Mouse (Mus musculus): ENCODE measurements around the gene Scg2. TPM values are rescaled to one million over a fixed set of nuclear protein-coding genes. Genes with fewer than 3 reads are reported as not detected.
A peak's percentile ranks its signal among the peaks of the same experiment; 100 is the strongest.

The Scg2 gene
- polyA plus RNA-seq (2015; fragmentation: Nextera tagmentation; extraction: Ambion mirVana), result 0.16 and 0.30 TPM in 2 replicates

GRCm38 (mm10) chr1:79439609-79440308 is at the start of gene Scg2:
Gene Scg2, minus strand, starts transcription at chr1:79440120.
- H3K27me3 ChIP-seq, result no peaks in the 10 kb centered on the region
- H3K36me3 ChIP-seq, result no peaks in the 10 kb centered on the region
- no peaks in the 10 kb centered on the region for H3K4me1 ChIP-seq (replicated peaks)
- ATAC-seq (ENCODE audit: low read depth) (no peak), DNase-seq (peak; percentile 23)
- H3K9me3 ChIP-seq (replicated peaks), result no peaks in the 10 kb centered on the region
- H3K9ac ChIP-seq, result no peak within 1 kb of the TSS
- H3K4me2 ChIP-seq, result no peak within 1 kb of the TSS
- H3K4me3 ChIP-seq (replicated peaks), result no peak within 1 kb of the TSS
- 14% methylated on average over 22 of the region's 22 CpGs for WGBS (ENCODE audit: insufficient replicate concordance)
- no peak within 1 kb of the TSS for H3K27ac ChIP-seq

GRCm38 (mm10) chr1:79485546-79485945 is 45.6 kb upstream of the Scg2 start:
- Histone ChIP-seq H3K27ac (no peak overlapping the region), H3K36me3 (no peaks in the 10 kb centered on the region), H3K4me3 (replicated peaks) (no peak overlapping the region), H3K27me3 (no peaks in the 10 kb centered on the region), H3K9me3 (replicated peaks) (no peaks in the 10 kb centered on the region), H3K4me2 (no peak overlapping the region), H3K9ac (no peak overlapping the region), H3K4me1 (replicated peaks) (no peaks in the 10 kb centered on the region)
- ATAC-seq (ENCODE audit: low read depth), result no peak
- DNase-seq, result no peak
- 73% methylated on average over 6 of the region's 6 CpGs for WGBS (ENCODE audit: insufficient replicate concordance)

GRCm38 (mm10) chr1:79470856-79471255 is 30.9 kb upstream of the Scg2 start:
- Histone ChIP-seq H3K4me2 (no peak overlapping the region), H3K36me3 (no peaks in the 10 kb centered on the region), H3K27ac (no peak overlapping the region), H3K9ac (no peak overlapping the region), H3K4me3 (replicated peaks) (no peak overlapping the region), H3K27me3 (no peaks in the 10 kb centered on the region), H3K9me3 (replicated peaks) (no peaks in the 10 kb centered on the region), H3K4me1 (replicated peaks) (no peaks in the 10 kb centered on the region)
- DNase-seq, result no peak
- ATAC-seq (ENCODE audit: low read depth), result no peak
- 40% methylated on average over 2 of the region's 2 CpGs for WGBS (ENCODE audit: insufficient replicate concordance)

- H3K9ac ChIP-seq, result no peak overlapping the region
- DNase-seq, result no peak
- H3K36me3 ChIP-seq, result no peaks in the 10 kb centered on the region
- ATAC-seq (ENCODE audit: low read depth), result no peak
- no peaks in the 10 kb centered on the region for H3K4me1 ChIP-seq (replicated peaks)
- H3K27me3 ChIP-seq, result no peaks in the 10 kb centered on the region
- H3K27ac ChIP-seq, result no peak overlapping the region
- H3K9me3 ChIP-seq (replicated peaks), result no peaks in the 10 kb centered on the region
- no peak overlapping the region for H3K4me3 ChIP-seq (replicated peaks)
- WGBS (ENCODE audit: insufficient replicate concordance), result 76% methylated on average over 5 of the region's 5 CpGs
- no peak overlapping the region for H3K4me2 ChIP-seq
Measured at GRCm38 (mm10) chr1:79469871-79470270, 30.0 kb upstream of the Scg2 start.

- no peaks in the 10 kb centered on the region for H3K36me3 ChIP-seq
- no peak overlapping the region for H3K4me2 ChIP-seq
- no peaks in the 10 kb centered on the region for H3K9me3 ChIP-seq (replicated peaks)
- 0 out of 2 replicates have a peak overlapping the region, but pooled peaks have one; percentile 23 for H3K27ac ChIP-seq
- H3K27me3 ChIP-seq, result no peaks in the 10 kb centered on the region
- WGBS (ENCODE audit: insufficient replicate concordance), result 46% methylated on average over 3 of the region's 3 CpGs
- H3K4me3 ChIP-seq (replicated peaks), result no peak overlapping the region
- H3K4me1 ChIP-seq (replicated peaks), result no peaks in the 10 kb centered on the region
- DNase-seq (no peak), ATAC-seq (ENCODE audit: low read depth) (peak; percentile 87)
- no peak overlapping the region for H3K9ac ChIP-seq
Measured at GRCm38 (mm10) chr1:79466585-79466984, 26.7 kb upstream of the Scg2 start.

GRCm38 (mm10) chr1:79458558-79458957 is 18.6 kb upstream of the Scg2 start:
- DNase-seq (no peak), ATAC-seq (ENCODE audit: low read depth) (no peak)
- no peak overlapping the region for H3K4me3 ChIP-seq (replicated peaks)
- H3K9ac ChIP-seq, result no peak overlapping the region
- no peaks in the 10 kb centered on the region for H3K9me3 ChIP-seq (replicated peaks)
- no peaks in the 10 kb centered on the region for H3K36me3 ChIP-seq
- H3K4me1 ChIP-seq (replicated peaks), result no peaks in the 10 kb centered on the region
- no peak overlapping the region for H3K4me2 ChIP-seq
- no peaks in the 10 kb centered on the region for H3K27me3 ChIP-seq
- H3K27ac ChIP-seq, result no peak overlapping the region
- 43% methylated on average over 5 of the region's 5 CpGs for WGBS (ENCODE audit: insufficient replicate concordance)

- Histone ChIP-seq H3K36me3 (no peaks in the 10 kb centered on the region), H3K9me3 (replicated peaks) (no peaks in the 10 kb centered on the region), H3K4me3 (replicated peaks) (no peak overlapping the region), H3K9ac (no peak overlapping the region), H3K4me1 (replicated peaks) (no peaks in the 10 kb centered on the region), H3K4me2 (no peak overlapping the region), H3K27ac (no peak overlapping the region), H3K27me3 (no peaks in the 10 kb centered on the region)
- DNase-seq (no peak), ATAC-seq (ENCODE audit: low read depth) (no peak)
- WGBS (ENCODE audit: insufficient replicate concordance), result 18% methylated on average over 4 of the region's 4 CpGs
Measured at GRCm38 (mm10) chr1:79454164-79454563, 14.2 kb upstream of the Scg2 start.

GRCm38 (mm10) chr1:79452339-79452738 is 12.4 kb upstream of the Scg2 start:
- Histone ChIP-seq H3K4me2 (no peak overlapping the region), H3K4me1 (replicated peaks) (no peaks in the 10 kb centered on the region), H3K9ac (no peak overlapping the region), H3K27ac (no peak overlapping the region), H3K27me3 (no peaks in the 10 kb centered on the region), H3K9me3 (replicated peaks) (no peaks in the 10 kb centered on the region), H3K36me3 (no peaks in the 10 kb centered on the region), H3K4me3 (replicated peaks) (no peak overlapping the region)
- DNase-seq, result no peak
- no peak for ATAC-seq (ENCODE audit: low read depth)
- 75% methylated on average over 1 of the region's 1 CpGs for WGBS (ENCODE audit: insufficient replicate concordance)

- WGBS (ENCODE audit: insufficient replicate concordance), result 26% methylated on average over 20 of the region's 20 CpGs
- Histone ChIP-seq H3K36me3 (no peaks in the 10 kb centered on the region), H3K4me3 (replicated peaks) (no peak overlapping the region), H3K27me3 (no peaks in the 10 kb centered on the region), H3K27ac (no peak overlapping the region), H3K9me3 (replicated peaks) (no peaks in the 10 kb centered on the region), H3K4me2 (no peak overlapping the region), H3K4me1 (replicated peaks) (no peaks in the 10 kb centered on the region), H3K9ac (no peak overlapping the region)
- no peak for ATAC-seq (ENCODE audit: low read depth)
- no peak for DNase-seq
Measured at GRCm38 (mm10) chr1:79450343-79451021, 10.6 kb upstream of the Scg2 start.

- DNase-seq (no peak), ATAC-seq (ENCODE audit: low read depth) (no peak)
- WGBS (ENCODE audit: insufficient replicate concordance), result 19% methylated on average over 6 of the region's 6 CpGs
- Histone ChIP-seq H3K4me3 (replicated peaks) (no peak overlapping the region), H3K4me1 (replicated peaks) (no peaks in the 10 kb centered on the region), H3K27me3 (no peaks in the 10 kb centered on the region), H3K9me3 (replicated peaks) (no peaks in the 10 kb centered on the region), H3K27ac (no peak overlapping the region), H3K4me2 (no peak overlapping the region), H3K36me3 (no peaks in the 10 kb centered on the region), H3K9ac (no peak overlapping the region)
Measured at GRCm38 (mm10) chr1:79449943-79450342, 10.0 kb upstream of the Scg2 start.

GRCm38 (mm10) chr1:79445586-79445985 is 5.7 kb upstream of the Scg2 start:
- H3K36me3 ChIP-seq, result no peaks in the 10 kb centered on the region
- no peaks in the 10 kb centered on the region for H3K9me3 ChIP-seq (replicated peaks)
- no peak overlapping the region for H3K27ac ChIP-seq
- ATAC-seq (ENCODE audit: low read depth) (no peak), DNase-seq (no peak)
- no peaks in the 10 kb centered on the region for H3K27me3 ChIP-seq
- WGBS (ENCODE audit: insufficient replicate concordance), result 75% methylated on average over 4 of the region's 4 CpGs
- H3K4me1 ChIP-seq (replicated peaks), result no peaks in the 10 kb centered on the region
- H3K9ac ChIP-seq, result no peak overlapping the region
- no peak overlapping the region for H3K4me2 ChIP-seq
- H3K4me3 ChIP-seq (replicated peaks), result no peak overlapping the region

- ATAC-seq (ENCODE audit: low read depth), result no peak
- Histone ChIP-seq H3K4me3 (replicated peaks) (no peak overlapping the region), H3K4me2 (no peak overlapping the region), H3K4me1 (replicated peaks) (no peaks in the 10 kb centered on the region), H3K9ac (no peak overlapping the region), H3K36me3 (no peaks in the 10 kb centered on the region), H3K27ac (no peak overlapping the region), H3K27me3 (no peaks in the 10 kb centered on the region), H3K9me3 (replicated peaks) (no peaks in the 10 kb centered on the region)
- 61% methylated on average over 1 of the region's 1 CpGs for WGBS (ENCODE audit: insufficient replicate concordance)
- no peak for DNase-seq
Measured at GRCm38 (mm10) chr1:79437755-79438154, 2.2 kb downstream of the Scg2 start.
